ENCODE assay signal across 13 mouse cellular contexts in genomic region chr5:74632369-74633114, GRCm38 (mm10).
DNase-seq lines count a peak whose midpoint lies in the region; ATAC-seq lines count a peak whose summit lies in the region.
"Had no signal": no experiment of that assay in that cellular context is flagged by ENCODE, and none has a peak within 500 bp of the region (broad histone marks: within the 10 kb centered on the region; RNA-seq: fewer than 3 reads in every experiment).

No protein-coding gene starts in this region.

- H3K4me3 ChIP-seq in hindbrain, embryonic 15.5 days, result no peak overlapping the region
- no peak overlapping the region for H3K4me3 ChIP-seq in hindbrain, embryonic 10.5 days
- H3K4me3 ChIP-seq: erythroblast, embryonic 14.5 days; liver, embryonic 15.5 days; megakaryocyte, embryonic 14.5 days; neural tube, embryonic 12.5 days had no signal

- DNase-seq in hindbrain, embryonic 10.5 days (ENCODE audit: low spot score), result no peak
- DNase-seq in 416B (ENCODE audit: low read depth), result peak; percentile 40
- peak; percentile 57 for DNase-seq in embryo, embryonic 10.5 days (ENCODE audit: low spot score)
- peak; percentile 24 to 38 for DNase-seq in heart, postnatal 14 days
- no peak for DNase-seq in layer of hippocampus, postnatal 36 days
- DNase-seq in Muller cell, postnatal 12 days (ENCODE audit: inconsistent ontology term), result no peak
- DNase-seq: right cerebral cortex, postnatal 14 days had no signal

- intact Hi-C loops in heart, postnatal 14 days (cut with DNase I), result no loop called here

- peak overlapping the region; percentile 56; the same call in 1 of the 2 replicates for H3K27ac ChIP-seq in hindbrain, embryonic 15.5 days (replicated peaks)
- no peak overlapping the region for H3K27ac ChIP-seq in hindbrain, embryonic 10.5 days
- H3K27ac ChIP-seq: liver, embryonic 15.5 days; neural tube, embryonic 12.5 days had no signal

- H3K36me3 ChIP-seq in hindbrain, embryonic 15.5 days, result no peaks in the 10 kb centered on the region
- H3K36me3 ChIP-seq in hindbrain, embryonic 10.5 days, result no peaks in the 10 kb centered on the region
- H3K36me3 ChIP-seq: liver, embryonic 15.5 days; neural tube, embryonic 12.5 days had no signal

- ATAC-seq in hindbrain, embryonic 15.5 days (ENCODE audit: low FRiP score, low read depth), result no peak
- ATAC-seq: inflammation-experienced regulatory T-cells, adult 6 months had no signal

- H3K4me1 ChIP-seq in hindbrain, embryonic 15.5 days (replicated peaks), result 0 out of 2 replicates have a peak, but pooled peaks cover 11% of the 10 kb centered on the region
- H3K4me1 ChIP-seq in hindbrain, embryonic 10.5 days (replicated peaks), result peaks cover 30% of the 10 kb centered on the region
- H3K4me1 ChIP-seq: liver, embryonic 15.5 days; megakaryocyte, embryonic 14.5 days had no signal

- WGBS in hindbrain, embryonic 15.5 days, result 54% methylated on average over 17 of the region's 17 CpGs
- WGBS in hindbrain, embryonic 10.5 days, result 54% methylated on average over 17 of the region's 17 CpGs

- no peak overlapping the region for H3K9ac ChIP-seq in hindbrain, embryonic 15.5 days
- H3K9ac ChIP-seq: liver, embryonic 15.5 days; neural tube, embryonic 12.5 days had no signal

- no peak overlapping the region for H3K4me2 ChIP-seq in hindbrain, embryonic 15.5 days
- H3K4me2 ChIP-seq: liver, embryonic 15.5 days; neural tube, embryonic 12.5 days had no signal

- no peaks in the 10 kb centered on the region for H3K9me3 ChIP-seq in hindbrain, embryonic 15.5 days
- H3K9me3 ChIP-seq in hindbrain, embryonic 10.5 days, result no peaks in the 10 kb centered on the region
- H3K9me3 ChIP-seq: liver, embryonic 15.5 days; megakaryocyte, embryonic 14.5 days; neural tube, embryonic 12.5 days had no signal

- H3K27me3 ChIP-seq in hindbrain, embryonic 15.5 days, result no peaks in the 10 kb centered on the region
- no peaks in the 10 kb centered on the region for H3K27me3 ChIP-seq in hindbrain, embryonic 10.5 days (ENCODE audit: insufficient read depth, poor library complexity, severe bottlenecking)
- H3K27me3 ChIP-seq: liver, embryonic 15.5 days; neural tube, embryonic 12.5 days had no signal

Comparison
In these comparisons a context has a peak if more than half of its experiments do, and no peak if none do; other contexts are left out.
1. DNase-seq: peak in 416B (single experiment), embryo, embryonic 10.5 days (single experiment) and heart, postnatal 14 days (2 of 2); none in hindbrain, embryonic 10.5 days (single experiment), layer of hippocampus, postnatal 36 days (0 of 2) and Muller cell, postnatal 12 days (single experiment).